Mouse (Mus musculus): Measurements from ENCODE around the gene Klf12.

GRCm38 (mm10) chr14:100105570-100105969 lies 178.9 kb downstream of the Klf12 start:
- TF ChIP-seq CHD2 (IDR thresholded peaks at IDR 0.05; ENCODE audit: low read length), result no peak
- no peak; a peak in 1 of 4 replicates for TF ChIP-seq CTCF (conservative IDR thresholded peaks at IDR 0.05 in 1 of 2, IDR thresholded peaks at IDR 0.05 in 1 of 2; ENCODE audit: low read depth in 2 of 2, low read length in 2 of 2)

All from CH12.LX (cell line).